Mouse (Mus musculus): ENCODE results near the gene Prdx1.

GRCm38 (mm10) chr4:116661998-116662397 lies 23.3 kb upstream of the Prdx1 start:
- TF ChIP-seq CTCF (IDR thresholded peaks at IDR 0.05; ENCODE audit: borderline replicate concordance, control insufficient read depth, extremely low read depth, insufficient read depth, low read length, poor library complexity) (no peak), POLR2A (IDR thresholded peaks at IDR 0.05; ENCODE audit: control insufficient read depth, extremely low read depth, insufficient read depth, low read length, poor library complexity) (no peak)

All from thymus, adult 2 months (tissue).